Mouse (Mus musculus) megakaryocyte, embryonic 14.5 days (primary cell): ENCODE measurements at regions not wholly inside any gene's neighbourhood (a gene's known extent, or its start where the extent isn't known, plus 50 kb on each side); places are given as distances from the start of the nearest gene placed in this dataset.

Experiments used
- FLI1 ChIP-seq: IDR thresholded peaks from 2 replicates; pipeline ENCODE4 v1.6.1; 2012; ENCODE audit warnings: low read length, inconsistent platforms, mixed read lengths
- GATA1 ChIP-seq: IDR thresholded peaks from 3 replicates; pipeline ENCODE4 v1.6.1; 2012; ENCODE audit warnings: mixed read lengths, low read length, inconsistent platforms, borderline replicate concordance

DNA sequence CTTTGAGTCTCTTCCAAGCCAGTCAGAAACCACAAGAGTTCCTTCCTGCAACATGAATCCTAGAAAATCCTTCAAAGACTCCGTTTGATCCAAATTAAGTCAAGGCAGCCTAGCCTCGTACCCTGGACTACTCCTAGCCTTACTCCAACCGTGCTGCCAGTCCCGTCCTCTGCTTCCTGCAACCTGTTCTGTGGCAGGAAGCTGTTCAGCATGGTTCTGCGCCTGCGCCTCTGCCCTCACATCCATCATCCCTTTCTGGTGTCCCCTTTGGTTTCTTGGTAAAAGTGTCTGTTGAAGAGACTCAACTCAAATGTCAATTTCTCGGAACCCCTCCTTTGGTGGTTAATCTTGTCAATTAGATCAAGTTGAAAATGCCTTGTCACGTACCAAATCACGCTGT, 75.8 kb downstream of the Tbx19 start:
- TF ChIP-seq FLI1 (no peak), GATA1 (no peak)
